Mouse (Mus musculus): ENCODE data around the gene Nkg7.

- peak; percentile 39 for TF ChIP-seq CTCF (IDR thresholded peaks at IDR 0.05; ENCODE audit: low read depth, low read length)
- no peak for TF ChIP-seq POLR2A (IDR thresholded peaks at IDR 0.05; ENCODE audit: extremely low read depth, insufficient read depth, low read length)
These were observed 15.7 kb downstream of the Nkg7 start for GRCm38 (mm10) chr7:43452609-43453008.
